Mouse (Mus musculus) bone marrow macrophage, adult 2 months (primary cell): Measurements from ENCODE around the gene Cpt1b.

Experiments used
- CTCF ChIP-seq: IDR thresholded peaks from 2 replicates; pipeline ENCODE4 v1.5.1; 2012; ENCODE audit warnings: low read depth, mild to moderate bottlenecking, low read length, moderate library complexity
- POLR2A ChIP-seq: IDR thresholded peaks from 2 replicates; pipeline ENCODE4 v1.6.1; 2012; ENCODE audit warnings: mild to moderate bottlenecking, low read depth, low read length, borderline replicate concordance

DNA sequence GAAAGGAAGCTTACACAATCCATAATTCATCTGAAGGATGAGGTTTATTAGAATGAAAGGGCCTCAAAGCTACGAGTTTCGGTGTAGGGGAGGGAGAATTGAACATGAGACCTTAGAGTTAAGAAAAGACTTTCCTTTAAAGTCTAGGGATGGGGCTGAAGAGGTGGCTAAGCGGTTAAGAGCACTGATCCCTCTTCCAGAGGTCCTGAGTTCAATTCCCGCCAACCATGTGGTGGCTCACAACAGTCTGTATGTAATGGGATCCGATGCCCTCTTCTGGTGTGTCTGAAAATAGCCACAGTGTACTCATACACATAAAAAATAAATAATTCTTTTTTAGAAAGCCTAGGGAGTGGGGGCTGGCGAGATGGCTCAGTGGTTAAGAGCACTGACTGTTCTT is 4.7 kb upstream of the Cpt1b start:
- TF ChIP-seq POLR2A (no peak), CTCF (no peak)
